Mouse (Mus musculus): ENCODE results near the gene Snrpd3.

DNA sequence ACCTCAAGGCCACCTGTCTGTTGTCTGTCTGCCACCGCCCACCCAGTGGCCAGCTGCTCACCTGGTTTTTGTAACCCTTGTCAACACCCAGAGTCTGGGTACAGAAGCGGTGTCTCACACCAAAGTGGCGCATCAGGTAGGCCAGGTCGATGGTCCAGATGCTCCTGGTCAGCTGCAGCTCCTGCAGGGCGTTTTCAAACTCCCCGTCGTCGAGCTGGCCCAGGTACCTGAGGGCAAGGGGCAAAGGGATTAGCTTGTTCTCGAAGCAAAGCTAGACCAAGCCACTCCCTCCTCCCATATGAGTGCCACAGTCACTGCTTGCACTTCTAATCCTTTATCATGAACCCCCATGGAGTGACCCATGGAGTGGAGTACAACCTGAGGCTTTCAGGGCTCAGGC lies 6.3 kb upstream of the Snrpd3 start:
- TF ChIP-seq CTCF (IDR thresholded peaks at IDR 0.05; ENCODE audit: low read depth, low read length) (no peak), POLR2A (IDR thresholded peaks at IDR 0.05; ENCODE audit: extremely low read depth, insufficient read depth, low read length) (no peak)

Measured in liver, adult 2 months (tissue).